In genomic region chr5:99037442-99037811, GRCm38 (mm10) we compare ENCODE assay signal across 10 mouse cellular contexts. TPM values are rescaled to one million over a fixed set of nuclear protein-coding genes. Genes with fewer than 3 reads are reported as not detected.
DNase-seq lines count a peak whose midpoint lies in the region; ATAC-seq and TF ChIP-seq lines count a peak whose summit lies in the region.
"Had no signal": no experiment of that assay in that cellular context is flagged by ENCODE, and none has a peak within 500 bp of the region (broad histone marks: within the 10 kb centered on the region; RNA-seq: fewer than 3 reads in every experiment).

No protein-coding gene starts in this region.

- peak overlapping the region; percentile 72 for H3K4me3 ChIP-seq in heart, embryonic 13.5 days
- peak overlapping the region; percentile 65 for H3K4me3 ChIP-seq in forebrain, postnatal 0 days (ENCODE audit: low read depth, low read length)
- H3K4me3 ChIP-seq in midbrain, embryonic 13.5 days (replicated peaks): peak overlapping the region; percentile 70

- peak overlapping the region; percentile 79 for H3K9ac ChIP-seq in heart, embryonic 13.5 days
- peak overlapping the region; percentile 45; the same call in 1 of the 2 replicates for H3K9ac ChIP-seq in forebrain, postnatal 0 days
- H3K9ac ChIP-seq in midbrain, embryonic 13.5 days (replicated peaks): peak overlapping the region; percentile 78; the same call in 1 of the 2 replicates

- H3K9me3 ChIP-seq in heart, embryonic 13.5 days: no peaks in the 10 kb centered on the region
- H3K9me3 ChIP-seq in forebrain, postnatal 0 days (ENCODE audit: low read length): no peaks in the 10 kb centered on the region
- no peaks in the 10 kb centered on the region for H3K9me3 ChIP-seq in midbrain, embryonic 13.5 days

- DNase-seq in heart, adult 18-20 months: no peak
- peak; percentile 19 for DNase-seq in R1 (ENCODE audit: low read depth, low spot score)
- no peak for DNase-seq in forebrain, postnatal 0 days
- DNase-seq in urinary bladder, postnatal 25 days (ENCODE audit: low spot score): no peak
- no peak for DNase-seq in layer of hippocampus, postnatal 14 days (ENCODE audit: low spot score in 2 of 2)
- DNase-seq in adrenal gland, postnatal 10 days: no peak

- H3K36me3 ChIP-seq in heart, embryonic 13.5 days: no peaks in the 10 kb centered on the region
- H3K36me3 ChIP-seq in forebrain, postnatal 0 days (ENCODE audit: insufficient read depth): no peaks in the 10 kb centered on the region
- no peaks in the 10 kb centered on the region for H3K36me3 ChIP-seq in midbrain, embryonic 13.5 days
- H3K36me3 ChIP-seq: G1E had no signal

- ATAC-seq in heart, embryonic 13.5 days (ENCODE audit: extremely low read depth, insufficient number of reproducible peaks, low FRiP score, low TSS enrichment): no peak
- ATAC-seq in forebrain, postnatal 0 days: peak; percentile 28
- ATAC-seq in midbrain, embryonic 13.5 days: peak; percentile 65

- H3K4me2 ChIP-seq in heart, embryonic 13.5 days: peak overlapping the region; percentile 99
- H3K4me2 ChIP-seq in forebrain, postnatal 0 days (ENCODE audit: low read depth): peak overlapping the region; percentile 99
- peak overlapping the region; percentile 99 for H3K4me2 ChIP-seq in midbrain, embryonic 13.5 days (replicated peaks)

- H3K4me1 ChIP-seq in heart, embryonic 13.5 days: peaks cover 8% of the 10 kb centered on the region; the same call in 1 of the 2 replicates
- H3K4me1 ChIP-seq in forebrain, postnatal 0 days (ENCODE audit: insufficient read depth): 0 out of 2 replicates have a peak, but pooled peaks cover under 1% of the 10 kb centered on the region
- peaks cover 20% of the 10 kb centered on the region for H3K4me1 ChIP-seq in midbrain, embryonic 13.5 days (replicated peaks)

- WGBS in heart, embryonic 13.5 days: 8% methylated on average over 9 of the region's 9 CpGs
- 6% methylated on average over 9 of the region's 9 CpGs for WGBS in forebrain, postnatal 0 days
- 4% methylated on average over 9 of the region's 9 CpGs for WGBS in midbrain, embryonic 13.5 days

- no peak overlapping the region for H3K27ac ChIP-seq in heart, embryonic 13.5 days (replicated peaks)
- no peak overlapping the region for H3K27ac ChIP-seq in forebrain, postnatal 0 days (ENCODE audit: low read depth, low read length)
- H3K27ac ChIP-seq in midbrain, embryonic 13.5 days: no peak overlapping the region

- TF ChIP-seq CTCF in forebrain, postnatal 0 days (IDR thresholded peaks at IDR 0.05; ENCODE audit: low read depth): no peak

- H3K27me3 ChIP-seq in heart, embryonic 13.5 days (replicated peaks): peaks cover 82% of the 10 kb centered on the region
- H3K27me3 ChIP-seq in forebrain, postnatal 0 days (ENCODE audit: insufficient read depth, low read length): peaks cover 15% of the 10 kb centered on the region
- H3K27me3 ChIP-seq in midbrain, embryonic 13.5 days: peaks cover 37% of the 10 kb centered on the region

RNA-seq across cellular contexts. Expression of gene Prkg2, which starts 0.3 kb away (rescaled TPM):
- 0.57 and 0.68 TPM in 2 replicates for polyA plus RNA-seq in heart, embryonic 13.5 days (2015; fragmentation: Nextera tagmentation; extraction: Ambion mirVana)
- total RNA-seq in heart, adult 18-20 months (2021): under 1 TPM; 0.22 to 0.39 TPM
- total RNA-seq in forebrain, postnatal 0 days (2014; rRNA removed): 1.3 and 3.5 TPM in 2 replicates
- 1.2 and 1.4 TPM in 2 replicates for polyA plus RNA-seq in forebrain, postnatal 0 days (2015; fragmentation: Nextera tagmentation; extraction: Ambion mirVana)
- polyA plus RNA-seq in midbrain, embryonic 13.5 days (2015; fragmentation: Nextera tagmentation; extraction: Ambion mirVana): 1.5 and 3.4 TPM in 2 replicates
- total RNA-seq in layer of hippocampus, postnatal 14 days (2021): 1 to 10 TPM; 2.4 to 3.3 TPM
- 1 to 10 TPM; 1.7 to 2.2 TPM for total RNA-seq in adrenal gland, postnatal 10 days (2021)
- total RNA-seq: monocyte, adult 5-6 weeks had no signal
- polyA plus RNA-seq: G1E had no signal
